Mouse (Mus musculus): ENCODE data around the gene Gm37240. TPM values are rescaled to one million over a fixed set of nuclear protein-coding genes. Genes with fewer than 3 reads are reported as not detected.

Gene Gm37240
- total and polyA plus RNA-seq, 3 experiments, result not detected

DNA sequence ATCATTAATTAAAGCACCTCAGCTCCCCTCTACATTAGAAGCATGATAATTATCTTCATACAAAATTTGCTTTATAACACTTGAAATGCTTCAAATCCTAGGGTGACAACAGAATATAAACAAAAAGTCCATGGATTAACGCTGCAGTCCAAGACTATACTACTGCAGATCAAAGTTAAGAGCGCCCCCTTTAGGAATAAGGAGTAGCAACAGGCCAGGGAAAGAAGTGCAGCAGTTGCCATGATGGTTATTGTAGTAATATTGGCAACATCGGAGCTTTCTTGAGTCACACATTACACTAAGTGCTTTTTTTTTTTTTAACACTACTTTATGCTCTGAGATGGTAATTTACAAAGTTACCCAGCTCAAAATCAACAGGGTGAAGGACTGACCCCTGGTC lies 113.9 kb downstream of the Gm37240 start:
- Histone ChIP-seq H3K4me3 (ENCODE audit: low read depth, low read length) (no peak overlapping the region), H3K36me3 (replicated peaks) (no peaks in the 10 kb centered on the region), H3K27me3 (ENCODE audit: insufficient read depth, low read length) (peaks cover 3% of the 10 kb centered on the region; the same call in 1 of the 2 replicates), H3K4me1 (ENCODE audit: insufficient read depth, low read depth, low read length) (no peaks in the 10 kb centered on the region), H3K9me3 (replicated peaks) (no peaks in the 10 kb centered on the region)
- TF ChIP-seq GATA2 (IDR thresholded peaks at IDR 0.05; ENCODE audit: borderline replicate concordance, low read depth, low read length), result no peak
- no peak for TF ChIP-seq GATA1 (IDR thresholded peaks at IDR 0.05; ENCODE audit: borderline replicate concordance, low read length)
- 0 out of 2 replicates have a peak, but pooled peaks have one; percentile 21 for TF ChIP-seq CTCF (IDR thresholded peaks at IDR 0.05; ENCODE audit: low read depth, low read length)
- DNase-seq (ENCODE audit: low spot score) (no peak), ATAC-seq (ENCODE audit: extremely low read depth, insufficient number of reproducible peaks, low FRiP score, poor library complexity, severe bottlenecking) (no peak)

DNA sequence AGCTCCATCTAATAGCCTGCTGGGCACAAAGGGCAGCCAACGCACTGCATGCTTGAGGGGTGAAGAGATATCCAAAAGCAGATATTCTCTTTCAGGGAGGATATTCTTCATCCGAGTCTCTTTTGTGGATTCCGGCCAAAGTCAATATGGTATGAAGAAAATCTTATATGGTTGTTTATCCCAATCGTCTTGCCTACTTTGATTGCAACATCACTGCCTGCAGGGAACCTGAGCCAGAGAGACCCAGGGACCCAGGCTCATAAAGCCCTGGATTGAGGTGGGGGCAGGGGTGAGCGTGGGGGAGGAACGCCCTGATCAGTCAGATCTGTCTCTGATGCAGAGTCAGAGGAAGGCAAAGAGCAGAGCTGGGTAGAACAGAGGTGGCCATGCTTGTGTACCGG lies 122.4 kb downstream of the Gm37240 start:
- Histone ChIP-seq H3K36me3 (replicated peaks) (no peaks in the 10 kb centered on the region), H3K4me1 (ENCODE audit: insufficient read depth, low read depth, low read length) (no peaks in the 10 kb centered on the region), H3K4me3 (ENCODE audit: low read depth, low read length) (no peak overlapping the region), H3K27me3 (ENCODE audit: insufficient read depth, low read length) (no peaks in the 10 kb centered on the region), H3K9me3 (replicated peaks) (no peaks in the 10 kb centered on the region)
- TF ChIP-seq TAL1 (conservative IDR thresholded peaks at IDR 0.05; ENCODE audit: low read depth, low read length), result no peak
- TF ChIP-seq GATA2 (IDR thresholded peaks at IDR 0.05; ENCODE audit: borderline replicate concordance, low read depth, low read length), result no peak
- no peak for TF ChIP-seq GATA1 (IDR thresholded peaks at IDR 0.05; ENCODE audit: borderline replicate concordance, low read length)
- TF ChIP-seq POLR2AphosphoS5 (IDR thresholded peaks at IDR 0.05; ENCODE audit: insufficient replicate concordance, low read depth, low read length), result no peak
- TF ChIP-seq CTCF (IDR thresholded peaks at IDR 0.05; ENCODE audit: low read depth, low read length), result no peak
- DNase-seq (ENCODE audit: low spot score) (no peak), ATAC-seq (ENCODE audit: extremely low read depth, insufficient number of reproducible peaks, low FRiP score, poor library complexity, severe bottlenecking) (no peak)

DNA sequence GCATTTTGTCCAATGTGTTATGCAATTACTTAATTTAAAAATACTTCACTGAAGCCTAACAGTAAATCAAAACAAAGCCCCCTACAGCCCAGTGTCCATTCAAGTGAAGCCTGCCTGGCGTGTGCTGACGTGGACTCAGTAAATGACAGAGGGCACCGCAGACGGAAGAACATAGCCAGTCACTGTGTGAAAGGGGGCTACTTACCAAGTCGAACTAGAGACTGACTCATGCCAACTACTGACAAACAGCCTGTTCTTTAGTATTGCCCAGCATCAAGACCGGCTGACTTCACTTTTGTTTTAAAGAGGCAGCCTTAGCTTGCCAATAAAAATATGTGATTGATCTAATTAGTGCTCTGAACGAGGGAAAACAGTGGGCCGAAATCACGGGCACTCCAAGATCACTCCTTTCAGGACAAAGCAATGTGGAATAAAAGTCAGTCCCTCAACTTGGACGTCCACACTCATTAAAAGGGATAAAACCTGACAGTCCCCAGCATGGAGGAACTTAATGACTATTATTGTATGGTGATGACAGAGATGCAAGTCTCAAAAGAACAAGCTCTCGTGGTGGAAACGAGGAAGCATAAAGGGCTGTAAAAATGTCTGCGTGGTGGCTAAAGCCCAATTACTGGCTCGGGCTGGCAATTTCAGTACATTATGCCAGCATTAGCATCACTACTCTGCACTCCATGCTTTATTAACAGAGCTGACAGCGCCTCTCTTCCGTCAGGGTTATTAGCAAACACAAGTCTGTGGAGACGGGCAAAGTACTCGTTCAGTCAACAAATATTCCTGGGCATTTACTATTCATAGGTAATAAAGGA lies 123.1 kb downstream of the Gm37240 start:
- Histone ChIP-seq H3K36me3 (replicated peaks) (no peaks in the 10 kb centered on the region), H3K4me1 (ENCODE audit: insufficient read depth, low read depth, low read length) (no peaks in the 10 kb centered on the region), H3K27me3 (ENCODE audit: insufficient read depth, low read length) (no peaks in the 10 kb centered on the region), H3K4me3 (ENCODE audit: low read depth, low read length) (no peak overlapping the region), H3K9me3 (replicated peaks) (no peaks in the 10 kb centered on the region)
- TF ChIP-seq CTCF (IDR thresholded peaks at IDR 0.05; ENCODE audit: low read depth, low read length), result no peak
- no peak for TF ChIP-seq POLR2AphosphoS5 (IDR thresholded peaks at IDR 0.05; ENCODE audit: insufficient replicate concordance, low read depth, low read length)
- no peak for TF ChIP-seq GATA2 (IDR thresholded peaks at IDR 0.05; ENCODE audit: borderline replicate concordance, low read depth, low read length)
- no peak for TF ChIP-seq GATA1 (IDR thresholded peaks at IDR 0.05; ENCODE audit: borderline replicate concordance, low read length)
- no peak for TF ChIP-seq TAL1 (conservative IDR thresholded peaks at IDR 0.05; ENCODE audit: low read depth, low read length)
- DNase-seq (ENCODE audit: low spot score) (no peak), ATAC-seq (ENCODE audit: extremely low read depth, insufficient number of reproducible peaks, low FRiP score, poor library complexity, severe bottlenecking) (no peak)

DNA sequence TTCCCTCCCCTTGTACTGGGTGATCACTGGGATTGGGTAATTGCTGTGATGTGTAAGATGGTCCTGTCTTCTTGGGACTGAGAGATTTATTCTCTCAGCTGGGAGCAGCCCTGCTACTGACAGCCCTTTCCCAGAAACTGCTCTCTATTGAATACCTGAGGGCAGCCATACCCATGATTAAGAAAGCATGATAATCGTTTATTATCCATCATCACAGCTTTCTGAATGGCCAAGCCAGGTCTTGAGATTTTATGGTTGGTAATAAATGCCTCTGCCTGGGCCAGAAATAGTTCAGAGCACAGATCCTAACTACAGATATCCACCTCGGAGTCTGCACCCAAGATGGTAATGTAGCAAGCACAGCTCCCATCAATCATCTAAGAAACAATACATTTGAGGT lies 129.4 kb downstream of the Gm37240 start:
- DNase-seq (ENCODE audit: low spot score), result no peak
- Histone ChIP-seq H3K4me3 (ENCODE audit: low read depth, low read length) (no peak overlapping the region), H3K27me3 (ENCODE audit: insufficient read depth, low read length) (peaks cover 3% of the 10 kb centered on the region), H3K4me1 (ENCODE audit: insufficient read depth, low read depth, low read length) (no peaks in the 10 kb centered on the region), H3K9me3 (replicated peaks) (no peaks in the 10 kb centered on the region), H3K36me3 (replicated peaks) (no peaks in the 10 kb centered on the region)
- ATAC-seq (ENCODE audit: extremely low read depth, insufficient number of reproducible peaks, low FRiP score, poor library complexity, severe bottlenecking), result no peak
- TF ChIP-seq CTCF (IDR thresholded peaks at IDR 0.05; ENCODE audit: low read depth, low read length) (no peak), TAL1 (conservative IDR thresholded peaks at IDR 0.05; ENCODE audit: low read depth, low read length) (no peak), POLR2AphosphoS5 (IDR thresholded peaks at IDR 0.05; ENCODE audit: insufficient replicate concordance, low read depth, low read length) (no peak), GATA2 (IDR thresholded peaks at IDR 0.05; ENCODE audit: borderline replicate concordance, low read depth, low read length) (no peak), GATA1 (IDR thresholded peaks at IDR 0.05; ENCODE audit: borderline replicate concordance, low read length) (no peak)

DNA sequence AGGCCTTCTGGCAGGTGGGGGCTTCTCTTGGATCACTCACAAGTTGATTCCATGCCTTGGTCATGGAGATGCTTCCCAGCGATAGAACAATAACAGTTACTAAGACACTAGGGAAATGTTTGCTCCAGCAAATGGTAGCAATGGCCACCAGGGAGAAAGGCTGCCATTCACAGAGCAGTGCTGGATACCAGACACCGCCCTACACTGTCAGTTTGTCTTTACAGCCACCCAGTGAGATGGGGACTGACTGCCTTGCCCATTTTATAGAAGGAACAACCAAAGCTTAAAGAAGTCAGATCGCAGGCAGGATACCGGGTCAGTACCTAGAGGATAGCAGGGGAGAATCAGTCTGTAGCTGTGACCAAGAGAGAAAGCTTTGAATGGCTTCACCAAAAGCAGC lies 129.9 kb downstream of the Gm37240 start:
- Histone ChIP-seq H3K27me3 (ENCODE audit: insufficient read depth, low read length) (peaks cover 3% of the 10 kb centered on the region), H3K9me3 (replicated peaks) (no peaks in the 10 kb centered on the region), H3K36me3 (replicated peaks) (no peaks in the 10 kb centered on the region), H3K4me1 (ENCODE audit: insufficient read depth, low read depth, low read length) (no peaks in the 10 kb centered on the region), H3K4me3 (ENCODE audit: low read depth, low read length) (no peak overlapping the region)
- ATAC-seq (ENCODE audit: extremely low read depth, insufficient number of reproducible peaks, low FRiP score, poor library complexity, severe bottlenecking), result no peak
- no peak for TF ChIP-seq GATA2 (IDR thresholded peaks at IDR 0.05; ENCODE audit: borderline replicate concordance, low read depth, low read length)
- DNase-seq (ENCODE audit: low spot score), result no peak

DNA sequence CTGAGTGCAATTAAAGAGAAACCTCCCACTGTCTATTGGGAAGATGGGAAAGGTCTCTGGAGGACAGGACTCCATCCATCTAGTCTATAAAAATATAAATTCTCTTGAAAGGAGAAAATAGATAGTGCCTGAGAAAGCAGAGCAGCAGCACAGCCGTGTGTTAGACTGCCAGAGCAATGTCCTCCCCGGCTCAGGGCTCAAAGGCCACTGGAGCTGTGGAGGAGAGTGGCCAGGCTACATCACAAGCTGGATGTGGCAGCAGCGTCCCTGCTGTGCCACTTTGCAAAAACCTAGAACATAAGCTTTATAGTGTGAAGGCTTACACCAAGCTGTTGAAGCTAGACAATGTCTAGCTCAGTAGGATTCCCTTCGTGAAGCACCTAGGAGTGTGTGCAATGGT lies 138.0 kb downstream of the Gm37240 start:
- ATAC-seq (ENCODE audit: extremely low read depth, insufficient number of reproducible peaks, low FRiP score, poor library complexity, severe bottlenecking), result no peak
- Histone ChIP-seq H3K27me3 (ENCODE audit: insufficient read depth, low read length) (0 out of 2 replicates have a peak, but pooled peaks cover 4% of the 10 kb centered on the region), H3K4me1 (ENCODE audit: insufficient read depth, low read depth, low read length) (no peaks in the 10 kb centered on the region), H3K9me3 (replicated peaks) (no peaks in the 10 kb centered on the region), H3K4me3 (ENCODE audit: low read depth, low read length) (no peak overlapping the region), H3K36me3 (replicated peaks) (no peaks in the 10 kb centered on the region)
- TF ChIP-seq TAL1 (conservative IDR thresholded peaks at IDR 0.05; ENCODE audit: low read depth, low read length) (no peak), POLR2AphosphoS5 (IDR thresholded peaks at IDR 0.05; ENCODE audit: insufficient replicate concordance, low read depth, low read length) (no peak), GATA1 (IDR thresholded peaks at IDR 0.05; ENCODE audit: borderline replicate concordance, low read length) (no peak), CTCF (IDR thresholded peaks at IDR 0.05; ENCODE audit: low read depth, low read length) (no peak), GATA2 (IDR thresholded peaks at IDR 0.05; ENCODE audit: borderline replicate concordance, low read depth, low read length) (no peak)
- DNase-seq (ENCODE audit: low spot score), result no peak
